Mouse (Mus musculus) midbrain, postnatal 0 days (tissue): ENCODE data around the gene Galnt15. TPM values are rescaled to one million over a fixed set of nuclear protein-coding genes. Genes with fewer than 3 reads are reported as not detected.

Experiments
- ATAC-seq: fragments of 200-750 bp; cut with Nextera tagmentation; 2 replicates; pipeline ENCODE4 v1.8.0; 2017; ENCODE audit warnings: moderate number of reproducible peaks, mild to moderate bottlenecking, moderate TSS enrichment, moderate library complexity; ENCODE audit not compliant: low FRiP score
- DNase-seq: peaks from one replicate; pipeline ENCODE4 v3.0.0-alpha.2; 2015; ENCODE audit warnings: low spot score
- H3K27ac ChIP-seq: fragments of 300-500 bp; sonication (generic); 2 replicates; pipeline ENCODE4 v1.5.1; 2014; ENCODE audit warnings: low read depth, mild to moderate bottlenecking, low read length, mixed read lengths
- H3K27me3 ChIP-seq: fragments of 300-500 bp; sonication (generic); 2 replicates; pipeline ENCODE4 v1.6.1; 2014; ENCODE audit warnings: low read length, control low read depth, mixed read lengths; ENCODE audit not compliant: insufficient read depth
- H3K36me3 ChIP-seq: fragments of 300-500 bp; sonication (generic); 2 replicates; pipeline ENCODE4 v1.6.1; 2014; ENCODE audit warnings: low read length, control low read depth, mixed read lengths; ENCODE audit not compliant: insufficient read depth
- H3K4me1 ChIP-seq: fragments of 300-500 bp; sonication (generic); 2 replicates; pipeline ENCODE4 v1.6.1; 2014; ENCODE audit warnings: mild to moderate bottlenecking, control low read depth, antibody characterized with exemption, low read length, mixed read lengths; ENCODE audit not compliant: insufficient read depth
- H3K4me2 ChIP-seq: fragments of 300-500 bp; sonication (generic); 2 replicates; pipeline ENCODE4 v1.6.1; 2014; ENCODE audit warnings: low read depth, mild to moderate bottlenecking, low read length, mixed read lengths; ENCODE audit not compliant: poor library complexity, severe bottlenecking
- H3K4me3 ChIP-seq: fragments of 300-500 bp; sonication (generic); 2 replicates; pipeline ENCODE4 v1.5.1; 2014; ENCODE audit warnings: low read depth, mild to moderate bottlenecking, low read length, moderate library complexity
- H3K9ac ChIP-seq: fragments of 300-500 bp; sonication (generic); replicated peaks from 2 replicates; pipeline ENCODE4 v1.6.1; 2014; ENCODE audit warnings: mild to moderate bottlenecking, low read length, moderate library complexity, mixed read lengths; ENCODE audit not compliant: poor library complexity, severe bottlenecking
- H3K9me3 ChIP-seq: fragments of 300-500 bp; sonication (generic); 2 replicates; pipeline ENCODE4 v1.6.1; 2016; ENCODE audit warnings: low read length, control low read depth
- CTCF ChIP-seq: IDR thresholded peaks from 2 replicates; pipeline ENCODE4 v1.5.1; 2016; ENCODE audit warnings: antibody characterized with exemption, mild to moderate bottlenecking
- WGBS: fragments of 180-500 bp; shearing (Covaris S2); extraction: QIAGEN DNeasy Blood & Tissue Kit; methylation state at CpG from one replicate; pipeline ENCODE4 v1.1.7; 2014; 5-methylcytosine and 5-hydroxymethylcytosine counted together
- polyA plus RNA-seq: library from polyadenylated mRNA; unstranded; fragments of >200 nt; fragmentation: Nextera tagmentation; extraction: Ambion mirVana; gene quantifications from 2 replicates; pipeline ENCODE4 v1.2.1, GENCODE M21; 2015
- total RNA-seq: library from RNA; depleted of rRNA; stranded (reverse); fragments of >200 nt; gene quantifications from 2 replicates; pipeline ENCODE4 v1.2.3, GENCODE M21; 2014

Gene Galnt15
- total and polyA plus RNA-seq, 2 experiments from 2014 or later: 0.77 to 1.9 TPM

- Histone ChIP-seq H3K9ac (no peak overlapping the region), H3K27ac (no peak overlapping the region), H3K27me3 (no peaks in the 10 kb centered on the region), H3K36me3 (no peaks in the 10 kb centered on the region), H3K4me2 (no peak overlapping the region), H3K9me3 (no peaks in the 10 kb centered on the region), H3K4me3 (no peak overlapping the region), H3K4me1 (no peaks in the 10 kb centered on the region)
- no peak for TF ChIP-seq CTCF
- ATAC-seq: no peak
- no peak for DNase-seq
- 79% methylated on average over 8 of the region's 8 CpGs for WGBS
These were observed 9.0 kb downstream of the Galnt15 start for GRCm38 (mm10) chr14:32037661-32038252.

- Histone ChIP-seq H3K4me1 (no peaks in the 10 kb centered on the region), H3K27ac (no peak overlapping the region), H3K9ac (no peak overlapping the region), H3K36me3 (no peaks in the 10 kb centered on the region), H3K27me3 (no peaks in the 10 kb centered on the region), H3K9me3 (no peaks in the 10 kb centered on the region), H3K4me3 (no peak overlapping the region), H3K4me2 (no peak overlapping the region)
- 76% methylated on average over 5 of the region's 5 CpGs for WGBS
- no peak for DNase-seq
- ATAC-seq: no peak
- no peak for TF ChIP-seq CTCF
These were observed 13.3 kb downstream of the Galnt15 start for GRCm38 (mm10) chr14:32042108-32042507.

- H3K4me3 ChIP-seq: no peak overlapping the region
- 79% methylated on average over 8 of the region's 8 CpGs for WGBS
- no peak overlapping the region for H3K9ac ChIP-seq
- DNase-seq (no peak), ATAC-seq (no peak)
- TF ChIP-seq CTCF: no peak
- H3K4me1 ChIP-seq: no peaks in the 10 kb centered on the region
- H3K27me3 ChIP-seq: no peaks in the 10 kb centered on the region
- H3K36me3 ChIP-seq: no peaks in the 10 kb centered on the region
- no peak overlapping the region for H3K27ac ChIP-seq
- H3K9me3 ChIP-seq: no peaks in the 10 kb centered on the region
- H3K4me2 ChIP-seq: no peak overlapping the region
These were observed 17.6 kb downstream of the Galnt15 start for GRCm38 (mm10) chr14:32046357-32046756.

- H3K27ac ChIP-seq: no peak overlapping the region
- no peaks in the 10 kb centered on the region for H3K4me1 ChIP-seq
- H3K36me3 ChIP-seq: no peaks in the 10 kb centered on the region
- ATAC-seq (no peak), DNase-seq (no peak)
- no peaks in the 10 kb centered on the region for H3K27me3 ChIP-seq
- H3K9ac ChIP-seq: no peak overlapping the region
- no peak for TF ChIP-seq CTCF
- no peaks in the 10 kb centered on the region for H3K9me3 ChIP-seq
- H3K4me3 ChIP-seq: no peak overlapping the region
- 88% methylated on average over 6 of the region's 6 CpGs for WGBS
- no peak overlapping the region for H3K4me2 ChIP-seq
These were observed 21.4 kb downstream of the Galnt15 start for GRCm38 (mm10) chr14:32050171-32050570.

GRCm38 (mm10) chr14:32053895-32054294 is 25.1 kb downstream of the Galnt15 start:
- no peaks in the 10 kb centered on the region for H3K36me3 ChIP-seq
- no peak overlapping the region for H3K4me2 ChIP-seq
- H3K4me3 ChIP-seq: no peak overlapping the region
- WGBS: 80% methylated on average over 5 of the region's 5 CpGs
- TF ChIP-seq CTCF: no peak
- ATAC-seq (no peak), DNase-seq (no peak)
- no peaks in the 10 kb centered on the region for H3K27me3 ChIP-seq
- H3K27ac ChIP-seq: no peak overlapping the region
- no peaks in the 10 kb centered on the region for H3K4me1 ChIP-seq
- no peaks in the 10 kb centered on the region for H3K9me3 ChIP-seq
- H3K9ac ChIP-seq: no peak overlapping the region

GRCm38 (mm10) chr14:32054788-32055187 is 26.0 kb downstream of the Galnt15 start:
- WGBS: 60% methylated on average over 10 of the region's 10 CpGs
- Histone ChIP-seq H3K4me3 (no peak overlapping the region), H3K9me3 (no peaks in the 10 kb centered on the region), H3K27ac (no peak overlapping the region), H3K27me3 (no peaks in the 10 kb centered on the region), H3K4me2 (no peak overlapping the region), H3K9ac (no peak overlapping the region), H3K36me3 (no peaks in the 10 kb centered on the region), H3K4me1 (no peaks in the 10 kb centered on the region)
- no peak for DNase-seq
- ATAC-seq: no peak
- no peak for TF ChIP-seq CTCF
